Mouse (Mus musculus) heart, embryonic 11.5 days (tissue): ENCODE results near the gene Itgam. TPM values are rescaled to one million over a fixed set of nuclear protein-coding genes. Genes with fewer than 3 reads are reported as not detected.
"Not testable (repeated sequence)": the region's sequence is repeated elsewhere in the genome, so short reads cannot be mapped to it uniquely, and the experiment has no call there.

Source experiments
- ATAC-seq: fragments of 200-750 bp; cut with Nextera tagmentation; replicated peaks from 2 replicates; pipeline ENCODE4 v1.8.0; 2017; ENCODE audit warnings: moderate library complexity; ENCODE audit not compliant: insufficient number of reproducible peaks, low FRiP score, low TSS enrichment
- H3K27ac ChIP-seq: fragments of 300-500 bp; sonication (generic); 2 replicates; pipeline ENCODE4 v1.5.1; 2014; ENCODE audit warnings: mild to moderate bottlenecking, low read depth, low read length
- H3K27me3 ChIP-seq: fragments of 300-500 bp; sonication (generic); 2 replicates; pipeline ENCODE4 v1.6.1; 2014; ENCODE audit warnings: mild to moderate bottlenecking, low read length, mixed read lengths; ENCODE audit not compliant: control insufficient read depth, insufficient read depth
- H3K36me3 ChIP-seq: fragments of 300-500 bp; sonication (generic); 2 replicates; pipeline ENCODE4 v1.6.1; 2014; ENCODE audit warnings: mild to moderate bottlenecking, low read length, moderate library complexity, mixed read lengths; ENCODE audit not compliant: control insufficient read depth, insufficient read depth
- H3K4me1 ChIP-seq: fragments of 300-500 bp; sonication (generic); 2 replicates; pipeline ENCODE4 v1.6.1; 2014; ENCODE audit warnings: low read length; ENCODE audit not compliant: control insufficient read depth, insufficient read depth
- H3K4me2 ChIP-seq: fragments of 300-500 bp; sonication (generic); 2 replicates; pipeline ENCODE4 v1.6.1; 2014; ENCODE audit warnings: mild to moderate bottlenecking, moderate library complexity
- H3K4me3 ChIP-seq: fragments of 300-500 bp; sonication (generic); 2 replicates; pipeline ENCODE4 v1.5.1; 2014; ENCODE audit warnings: low read depth, low read length
- H3K9ac ChIP-seq: fragments of 300-500 bp; sonication (generic); 2 replicates; pipeline ENCODE4 v1.6.1; 2014; ENCODE audit warnings: mild to moderate bottlenecking, low read depth, low read length, moderate library complexity
- H3K9me3 ChIP-seq: fragments of 300-500 bp; sonication (generic); replicated peaks from 2 replicates; pipeline ENCODE4 v1.6.1; 2016; ENCODE audit warnings: low read length; ENCODE audit not compliant: control insufficient read depth
- WGBS: fragments of 180-500 bp; shearing (Covaris S2); extraction: QIAGEN DNeasy Blood & Tissue Kit; methylation state at CpG from one replicate; pipeline ENCODE4 v1.1.7; 2014; ENCODE audit not compliant: insufficient replicate concordance; 5-methylcytosine and 5-hydroxymethylcytosine counted together
- polyA plus RNA-seq: library from polyadenylated mRNA; unstranded; fragments of >200 nt; fragmentation: Nextera tagmentation; extraction: Ambion mirVana; gene quantifications from 2 replicates; pipeline ENCODE4 v1.2.1, GENCODE M21; 2014

Gene Itgam
- polyA plus RNA-seq, 1 experiment from 2014 or later: 0.29 TPM

DNA sequence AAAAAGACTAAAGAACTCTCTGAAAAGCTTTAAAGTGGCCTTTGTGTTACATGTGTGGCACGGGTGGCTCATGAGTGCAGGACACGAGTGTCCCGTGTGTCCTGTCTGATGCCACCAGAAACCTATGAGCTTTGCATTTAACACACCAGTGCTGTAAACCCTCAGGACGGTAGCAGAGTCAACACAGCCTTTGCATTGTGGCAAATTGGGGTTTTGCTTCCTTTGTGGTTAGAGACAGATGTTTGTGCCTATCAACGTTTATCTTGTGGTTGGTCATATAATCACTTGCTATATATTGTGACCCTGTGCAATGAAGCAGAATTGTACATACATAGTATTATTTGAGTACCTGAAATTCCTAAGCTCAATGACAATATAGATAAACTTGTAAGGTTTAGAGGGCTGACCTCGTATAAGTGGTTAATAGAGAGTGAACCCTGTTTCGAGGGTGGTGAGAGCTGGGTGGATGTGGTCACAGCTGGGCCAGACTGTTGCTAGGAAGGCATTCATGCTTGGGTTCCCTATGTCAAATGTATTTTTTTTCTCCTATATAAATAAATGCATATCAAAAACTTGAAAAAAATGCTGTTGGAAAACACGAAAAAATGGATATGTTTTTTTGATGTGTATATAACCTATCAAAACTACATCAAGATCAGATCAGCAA, 96.4 kb downstream of the Itgam start:
- not testable (repeated sequence) for H3K27ac ChIP-seq, ATAC-seq, H3K4me1 ChIP-seq, H3K4me2 ChIP-seq, H3K27me3 ChIP-seq, H3K36me3 ChIP-seq, H3K9ac ChIP-seq, H3K4me3 ChIP-seq, H3K9me3 ChIP-seq
- WGBS: 79% methylated on average over 7 of the region's 8 CpGs

DNA sequence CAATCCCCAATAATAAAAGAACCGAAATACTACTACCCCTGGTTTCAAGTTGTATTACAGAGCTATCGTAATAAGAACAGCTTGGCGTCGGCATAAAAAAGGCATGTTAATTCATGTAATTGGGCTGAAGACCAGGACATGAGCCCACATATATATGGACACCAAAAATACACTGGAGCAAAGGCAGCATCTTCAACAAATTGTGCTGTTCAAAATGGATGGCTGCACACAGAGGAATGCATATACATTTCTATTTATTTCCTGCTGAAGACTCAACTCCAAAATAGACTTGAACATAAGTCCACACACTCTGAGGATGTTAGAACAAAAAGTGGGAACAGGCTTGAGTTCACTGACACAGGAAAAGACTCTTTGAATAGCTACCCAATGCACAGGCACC, 101.6 kb downstream of the Itgam start:
- WGBS: 85% methylated on average over 4 of the region's 4 CpGs
- H3K9me3 ChIP-seq: no peaks in the 10 kb centered on the region
- no peaks in the 10 kb centered on the region for H3K36me3 ChIP-seq
- no peak overlapping the region for H3K27ac ChIP-seq
- no peak overlapping the region for H3K4me2 ChIP-seq
- H3K4me1 ChIP-seq: no peaks in the 10 kb centered on the region
- H3K27me3 ChIP-seq: no peaks in the 10 kb centered on the region
- no peak overlapping the region for H3K4me3 ChIP-seq
- H3K9ac ChIP-seq: no peak overlapping the region
- no peak for ATAC-seq

DNA sequence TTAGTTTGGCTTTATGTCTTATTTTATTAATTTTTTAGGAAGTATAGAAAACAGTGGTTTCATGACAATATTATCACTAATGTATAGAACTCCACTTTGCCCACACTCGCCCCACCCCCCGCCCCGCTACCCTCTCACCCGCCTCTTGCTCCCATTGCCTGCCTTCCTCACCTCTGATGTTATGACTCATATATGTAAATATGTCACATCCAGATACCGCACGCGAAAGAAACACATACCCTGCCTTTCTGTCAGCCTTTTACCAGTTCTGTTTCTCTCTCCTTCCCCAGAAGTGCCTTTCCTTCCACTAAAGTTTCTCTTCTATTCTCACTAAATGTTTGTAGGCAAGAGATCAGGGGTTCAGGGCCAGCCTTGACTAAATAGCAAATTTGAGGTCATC, 104.0 kb downstream of the Itgam start:
- Histone ChIP-seq H3K36me3 (no peaks in the 10 kb centered on the region), H3K27me3 (no peaks in the 10 kb centered on the region), H3K4me3 (no peak overlapping the region), H3K9ac (no peak overlapping the region), H3K9me3 (no peaks in the 10 kb centered on the region), H3K4me1 (no peaks in the 10 kb centered on the region), H3K4me2 (no peak overlapping the region), H3K27ac (no peak overlapping the region)
- no peak for ATAC-seq
- WGBS: 80% methylated on average over 7 of the region's 7 CpGs

Other genes starting within 250 kb of the Itgam start
- 20.5 and 22.8 TPM in 2 replicates for gene Stx4a, start 238.3 kb upstream of the Itgam start, polyA plus RNA-seq
- gene Stx1b, start 238.1 kb upstream of the Itgam start, polyA plus RNA-seq: 1.4 and 1.8 TPM in 2 replicates
- 10.1 and 12.0 TPM in 2 replicates for gene Zfp646, start 186.4 kb upstream of the Itgam start, polyA plus RNA-seq
- 10.1 and 11.5 TPM in 2 replicates for gene Zfp668, start 185.8 kb upstream of the Itgam start, polyA plus RNA-seq
- gene Prss53, start 171.7 kb upstream of the Itgam start, polyA plus RNA-seq: 0.90 and 2.0 TPM in 2 replicates
- gene Gm21974, start 167.2 kb upstream of the Itgam start, polyA plus RNA-seq: not detected in 2 replicates
- 98.7 and 101 TPM in 2 replicates for gene Vkorc1, start 167.0 kb upstream of the Itgam start, polyA plus RNA-seq
- 166 and 174 TPM in 2 replicates for gene Bckdk, start 158.6 kb upstream of the Itgam start, polyA plus RNA-seq
- gene Kat8, start 150.1 kb upstream of the Itgam start, polyA plus RNA-seq: 30.7 and 32.6 TPM in 2 replicates
- 0.94 and 0.96 TPM in 2 replicates for gene Prss8, start 132.5 kb upstream of the Itgam start, polyA plus RNA-seq
- 10.3 and 10.6 TPM in 2 replicates for gene Prss36, start 115.9 kb upstream of the Itgam start, polyA plus RNA-seq
- 33.2 and 40.3 TPM in 2 replicates for gene Fus, start 95.2 kb upstream of the Itgam start, polyA plus RNA-seq
- 35.6 and 37.8 TPM in 2 replicates for gene Pycard, start 68.8 kb upstream of the Itgam start, polyA plus RNA-seq
- gene Trim72, start 58.7 kb upstream of the Itgam start, polyA plus RNA-seq: 0.30 and 0.69 TPM in 2 replicates
- gene Gm49368, start within 50 bp of the Itgam start, polyA plus RNA-seq: not detected in 2 replicates
- gene Itgax, start 66.9 kb downstream of the Itgam start, polyA plus RNA-seq: 0.06 and 0.11 TPM in 2 replicates
- gene Itgad, start 91.7 kb downstream of the Itgam start, polyA plus RNA-seq: not detected in 2 replicates
- gene Cox6a2, start 143.7 kb downstream of the Itgam start, polyA plus RNA-seq: 543 and 571 TPM in 2 replicates
- gene Armc5, start 174.7 kb downstream of the Itgam start, polyA plus RNA-seq: 7.7 and 8.7 TPM in 2 replicates
- 6.6 and 7.9 TPM in 2 replicates for gene 9130023H24Rik, start 175.4 kb downstream of the Itgam start, polyA plus RNA-seq
- 168 and 172 TPM in 2 replicates for gene Tgfb1i1, start 184.2 kb downstream of the Itgam start, polyA plus RNA-seq
- gene Slc5a2, start 203.0 kb downstream of the Itgam start, polyA plus RNA-seq: 0.83 TPM in 1 of 2 replicates, not detected in the other
- 18.1 and 18.2 TPM in 2 replicates for gene BC017158, start 235.5 kb downstream of the Itgam start, polyA plus RNA-seq